Mouse (Mus musculus): ENCODE data around the gene Cacna1d.

Cacna1d gene

GRCm38 (mm10) chr14:30166036-30166435 lies 325.2 kb downstream of the Cacna1d start:
- DNase-seq (ENCODE audit: low spot score), result no peak

DNA sequence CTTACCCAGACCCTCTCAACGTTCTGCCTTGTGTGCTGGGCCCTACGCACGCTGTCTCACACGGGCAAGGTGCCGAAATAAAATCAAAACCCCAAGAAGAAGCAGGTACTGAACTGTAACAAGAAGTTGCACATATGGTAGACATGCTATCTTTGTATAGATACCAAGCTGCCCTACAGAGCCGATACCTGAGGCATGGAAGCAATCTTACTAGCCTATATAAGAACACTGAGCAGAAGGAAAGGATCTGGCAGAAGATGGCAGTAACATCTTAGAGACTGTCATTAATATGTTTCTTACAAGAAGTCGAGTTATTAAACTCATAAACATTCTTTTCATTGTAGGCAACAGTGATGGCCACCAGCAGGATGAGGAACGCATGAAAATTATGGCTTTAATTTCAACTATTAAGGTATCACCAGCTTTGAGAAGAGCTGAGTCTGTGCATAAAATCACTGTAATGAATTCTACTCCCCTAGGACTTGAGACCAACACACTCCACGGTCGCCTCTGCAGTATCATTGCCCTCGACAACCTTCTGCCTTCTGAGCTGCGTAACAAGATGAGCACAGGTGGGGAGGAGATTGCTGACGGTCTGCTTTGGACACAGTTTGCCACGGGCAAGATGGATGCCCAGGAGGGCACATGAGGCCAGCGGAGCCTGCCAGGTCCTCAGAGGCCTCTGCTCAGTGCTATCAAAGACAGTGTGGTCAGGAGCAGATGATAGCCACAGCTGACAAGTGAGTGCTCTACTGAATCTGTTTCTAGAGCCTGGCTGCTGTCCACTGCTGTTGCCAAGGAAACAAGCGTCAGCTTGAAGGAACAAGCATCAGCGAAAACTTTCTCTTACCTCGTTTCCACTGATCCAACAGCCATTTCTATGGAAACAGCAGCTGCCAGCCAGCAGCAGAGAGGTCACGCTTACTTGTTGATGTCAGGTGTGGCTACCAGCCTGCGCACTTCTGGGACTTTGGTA lies 327.2 kb downstream of the Cacna1d start:
- DNase-seq (ENCODE audit: low spot score), result peak; percentile 53

GRCm38 (mm10) chr14:30147774-30148173 lies 343.5 kb downstream of the Cacna1d start:
- DNase-seq (ENCODE audit: low spot score), result peak; percentile 62

DNA sequence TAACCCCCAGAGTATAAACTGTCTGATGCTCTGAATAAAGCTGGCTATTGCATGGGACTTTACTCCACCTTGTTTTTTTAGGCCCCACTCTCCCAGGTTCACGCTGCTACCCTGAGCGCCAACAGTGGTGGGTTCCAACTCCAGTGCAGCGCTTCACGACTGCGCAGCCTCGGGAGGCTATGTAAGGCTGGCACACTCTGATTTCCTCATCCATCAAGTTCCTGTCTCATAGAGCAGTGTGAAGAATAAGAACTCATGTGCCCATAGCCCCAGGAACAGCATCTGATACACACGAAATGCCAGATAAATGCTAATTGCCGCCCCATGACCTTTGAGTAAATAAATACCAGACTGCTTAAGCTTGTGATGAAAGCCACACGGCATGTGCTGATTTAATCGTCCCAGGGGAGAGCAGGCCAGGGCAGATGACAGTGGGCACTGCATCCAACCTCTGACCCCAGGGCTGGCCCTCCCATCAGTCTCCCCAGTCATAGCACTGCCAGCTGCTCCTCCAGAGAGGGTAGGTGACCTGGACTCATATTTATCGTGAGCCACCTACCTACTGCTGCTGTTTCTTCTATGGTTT lies 352.8 kb downstream of the Cacna1d start:
- no peak for DNase-seq (ENCODE audit: low spot score)

DNA sequence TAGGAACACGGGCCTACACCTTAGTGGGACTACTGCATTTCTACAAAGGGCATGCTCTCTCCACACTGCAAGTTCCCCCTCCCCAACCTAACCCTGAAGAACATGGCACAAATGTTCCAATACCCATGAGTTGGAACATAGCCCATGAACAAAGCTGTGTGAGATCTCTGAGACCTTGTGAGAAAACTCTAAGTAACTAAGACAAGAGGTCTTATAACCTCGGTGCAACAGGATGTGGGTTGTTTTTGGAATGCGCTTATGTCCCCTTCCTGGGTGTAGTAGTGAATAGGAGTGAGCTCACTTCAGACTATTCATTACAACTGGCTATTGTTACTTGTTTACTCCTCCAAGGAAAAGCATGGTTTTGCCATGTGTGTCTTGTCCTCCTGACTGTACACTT lies 353.3 kb downstream of the Cacna1d start:
- DNase-seq (ENCODE audit: low spot score), result no peak

DNA sequence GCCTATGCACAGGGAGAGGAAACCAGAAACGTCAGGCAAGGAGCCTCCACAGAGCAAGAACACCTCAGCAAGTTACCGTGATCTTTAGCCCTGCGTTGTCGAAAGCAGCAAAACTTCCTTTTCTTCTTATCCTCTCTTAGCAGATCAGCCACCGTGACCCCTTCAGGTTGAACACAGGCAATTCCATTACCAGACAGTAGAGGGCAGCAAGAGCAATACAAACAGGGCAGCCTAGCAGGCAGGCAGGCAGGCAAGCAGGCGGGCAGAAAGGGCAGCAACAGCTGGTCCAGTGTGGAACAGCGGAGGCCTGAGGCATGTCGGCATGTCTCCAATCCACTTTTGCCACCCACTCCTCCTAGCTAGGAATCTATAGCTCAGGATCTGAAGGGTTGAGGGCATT lies 354.3 kb downstream of the Cacna1d start:
- peak; percentile 91 for DNase-seq (ENCODE audit: low spot score)

DNA sequence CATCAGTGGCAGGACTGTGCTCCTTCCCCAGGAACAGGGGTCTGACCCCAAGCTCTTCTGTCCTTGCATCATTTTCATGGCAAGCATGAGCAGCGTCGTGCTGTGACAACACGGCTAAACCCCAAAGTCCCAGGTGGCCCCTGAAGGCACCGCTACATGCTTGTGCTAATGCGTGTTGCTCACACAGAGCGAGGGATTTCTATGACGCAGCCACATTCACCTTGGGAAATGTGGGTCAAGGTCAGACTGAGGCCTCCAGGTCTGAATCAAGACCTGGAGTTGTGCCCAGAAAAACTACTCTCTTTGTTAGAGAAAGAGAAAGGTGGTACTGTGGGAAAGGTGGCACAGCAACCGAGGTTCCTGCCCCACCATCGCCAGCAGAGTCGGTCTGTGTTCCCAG lies 355.9 kb downstream of the Cacna1d start:
- DNase-seq (ENCODE audit: low spot score), result no peak

- DNase-seq (ENCODE audit: low spot score), result no peak
Observed at GRCm38 (mm10) chr14:30133684-30134083, 357.6 kb downstream of the Cacna1d start.

GRCm38 (mm10) chr14:30131256-30131655 lies 360.0 kb downstream of the Cacna1d start:
- no peak for DNase-seq (ENCODE audit: low spot score)

DNA sequence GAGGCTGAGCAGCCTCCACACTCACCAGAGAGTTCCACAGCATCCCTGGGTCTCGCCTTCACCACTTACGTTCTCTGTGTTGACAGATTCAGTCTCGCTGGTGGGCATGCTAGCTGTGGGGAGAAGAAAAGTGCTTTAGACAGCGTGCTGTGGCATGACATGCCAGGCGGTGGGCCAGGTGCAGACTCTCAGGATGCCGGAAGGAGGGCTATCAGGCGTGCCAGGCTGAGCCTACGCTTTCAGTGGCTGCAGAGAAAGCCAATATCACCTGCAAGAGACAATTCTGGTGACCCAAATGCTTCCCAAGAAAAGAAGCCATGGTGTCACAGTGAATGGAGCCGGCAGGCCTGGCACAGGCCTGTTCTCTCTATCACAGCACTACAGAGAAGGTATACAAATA lies 361.2 kb downstream of the Cacna1d start:
- no peak for DNase-seq (ENCODE audit: low spot score)

GRCm38 (mm10) chr14:30129378-30129777 lies 361.9 kb downstream of the Cacna1d start:
- DNase-seq (ENCODE audit: low spot score), result peak; percentile 23

- peak; percentile 32 for DNase-seq (ENCODE audit: low spot score)
Observed at GRCm38 (mm10) chr14:30124951-30125690, 366.1 kb downstream of the Cacna1d start.

GRCm38 (mm10) chr14:30120023-30120422 lies 371.2 kb downstream of the Cacna1d start:
- no peak for DNase-seq (ENCODE audit: low spot score)

- DNase-seq (ENCODE audit: low spot score), result no peak
Observed at GRCm38 (mm10) chr14:30113392-30114108, 377.7 kb downstream of the Cacna1d start.

- peak; percentile 27 for DNase-seq (ENCODE audit: low spot score)
Observed at GRCm38 (mm10) chr14:30109079-30109478, 382.2 kb downstream of the Cacna1d start.

- no peak for DNase-seq (ENCODE audit: low spot score)
Observed at GRCm38 (mm10) chr14:30106550-30106949, 384.7 kb downstream of the Cacna1d start.

- peak; percentile 44 for DNase-seq (ENCODE audit: low spot score)
Observed at GRCm38 (mm10) chr14:30105551-30105950, 385.7 kb downstream of the Cacna1d start.

DNA sequence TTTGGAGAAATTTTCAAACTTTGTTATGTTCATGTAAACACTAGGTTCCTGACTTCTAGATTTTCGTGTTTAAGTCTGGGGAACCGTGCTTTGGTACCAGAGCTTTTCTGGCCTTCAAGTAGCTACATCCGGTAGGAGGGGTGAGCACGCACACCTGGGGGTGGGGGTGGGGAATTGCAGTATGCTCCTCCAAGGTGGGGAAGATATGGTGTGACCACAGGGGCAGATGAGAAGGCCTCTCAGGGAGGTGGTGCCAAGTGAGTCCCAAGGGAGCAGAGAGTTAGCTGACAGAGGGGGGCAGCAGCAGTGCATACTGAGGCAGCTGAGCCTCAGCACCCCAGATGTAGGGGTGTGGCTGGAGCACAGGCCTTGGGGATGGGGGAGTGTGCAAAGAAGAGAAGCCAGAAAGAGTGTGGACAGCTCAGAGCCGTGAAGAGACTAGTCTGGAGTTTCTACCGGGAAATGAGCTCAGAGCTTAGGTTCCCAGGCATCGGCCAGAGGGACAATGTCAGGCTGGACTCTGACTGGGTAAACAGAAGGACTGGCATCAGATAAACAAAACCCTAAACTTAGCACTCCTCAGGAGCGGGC lies 387.2 kb downstream of the Cacna1d start:
- no peak for DNase-seq (ENCODE audit: low spot score)

DNA sequence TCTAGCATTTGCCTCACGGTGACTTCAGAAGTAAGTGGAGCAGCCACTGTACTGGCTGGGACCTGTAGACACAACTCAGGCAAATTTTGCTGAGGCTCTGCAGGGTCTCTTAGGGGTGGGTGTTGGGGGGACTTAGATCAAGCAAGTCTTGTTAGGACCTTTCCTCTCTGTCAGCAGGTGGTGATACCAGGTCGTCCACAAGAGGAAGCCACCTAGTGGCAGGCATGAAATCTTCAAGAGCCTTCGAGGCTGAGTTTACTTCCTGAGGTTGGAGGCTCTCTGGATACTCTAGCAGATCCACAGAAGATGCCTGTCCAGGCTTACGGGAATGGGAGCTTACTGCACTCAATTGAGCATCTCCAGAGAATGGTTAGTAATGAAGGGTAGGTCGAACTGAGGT lies 394.0 kb downstream of the Cacna1d start:
- no peak for DNase-seq (ENCODE audit: low spot score)

GRCm38 (mm10) chr14:30092426-30092825 lies 398.8 kb downstream of the Cacna1d start:
- no peak for DNase-seq (ENCODE audit: low spot score)

DNA sequence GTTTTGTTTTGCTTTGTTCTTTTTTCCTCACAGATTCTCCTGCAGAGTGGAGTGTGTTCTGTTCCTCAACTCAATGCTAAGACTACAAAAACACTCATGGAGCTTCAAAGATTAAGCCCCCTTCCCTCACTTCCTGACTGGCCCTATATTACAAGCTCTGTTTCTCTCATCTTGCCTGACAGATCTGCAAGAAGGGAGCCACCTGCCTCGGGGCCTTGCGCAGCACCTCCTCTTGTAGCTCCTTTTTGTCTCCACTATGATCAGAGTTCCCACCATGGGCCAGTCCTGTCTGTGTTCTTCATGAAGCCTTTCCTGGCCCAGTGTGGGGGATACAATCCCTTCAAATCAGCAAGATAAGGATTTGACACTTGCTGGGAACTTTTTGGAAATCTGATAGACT lies 399.2 kb downstream of the Cacna1d start:
- DNase-seq (ENCODE audit: low spot score), result no peak

DNA sequence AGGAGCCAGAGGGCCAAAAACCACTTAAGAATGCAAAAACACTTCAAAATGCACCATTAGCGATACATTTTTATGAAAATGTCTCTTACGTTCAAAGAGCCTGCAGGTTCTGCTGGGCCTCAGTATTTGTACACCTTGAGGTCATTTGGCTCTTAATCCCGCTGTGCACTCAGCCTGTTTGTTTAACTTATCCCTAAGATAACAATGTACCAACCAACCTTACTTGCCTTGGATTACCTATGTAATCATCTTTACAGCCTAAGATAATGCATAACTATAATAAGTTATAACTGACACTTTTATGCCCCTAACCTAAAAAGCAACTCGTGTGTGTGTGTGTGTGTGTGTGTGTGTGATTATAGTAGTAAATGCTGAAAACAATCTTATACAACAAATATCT lies 411.5 kb downstream of the Cacna1d start:
- DNase-seq (ENCODE audit: low spot score), result no peak
